26 mouse cellular contexts compared by ENCODE assay signal in the genomic region with DNA sequence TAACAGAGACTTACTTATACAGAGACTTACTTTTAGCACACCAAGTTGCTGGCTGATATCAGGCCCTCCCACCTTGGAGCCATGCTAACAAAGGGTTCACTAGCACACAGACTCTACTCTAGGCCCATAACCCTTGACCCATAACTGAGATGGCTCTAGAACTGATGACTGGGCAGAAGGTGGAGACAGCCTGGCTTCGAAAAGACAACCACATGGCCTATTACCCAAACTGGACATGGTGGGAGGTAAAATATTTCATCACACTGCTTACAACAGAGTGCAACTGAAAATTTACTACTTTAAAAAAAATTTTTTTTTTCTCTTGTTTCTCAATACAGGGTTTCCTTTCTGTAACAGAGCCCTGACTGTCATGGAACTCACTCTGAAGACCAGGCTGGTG. TPM values are rescaled to one million over a fixed set of nuclear protein-coding genes. Genes with fewer than 3 reads are reported as not detected.
DNase-seq lines count a peak whose midpoint lies in the region; ATAC-seq and TF ChIP-seq lines count a peak whose summit lies in the region.
"Had no signal": no experiment of that assay in that cellular context is flagged by ENCODE, and none has a peak within 500 bp of the region (broad histone marks: within the 10 kb centered on the region; RNA-seq: fewer than 3 reads in every experiment).

No protein-coding gene starts in this region.

- 0 out of 2 replicates have a peak, but pooled peaks have one; percentile 38 for ATAC-seq in monocyte, adult 5-6 weeks (replicated peaks; ENCODE audit: insufficient number of reproducible peaks, low FRiP score, low TSS enrichment, poor library complexity, severe bottlenecking)
- ATAC-seq: forebrain, postnatal 0 days; hindbrain, embryonic 16.5 days; midbrain, embryonic 13.5 days; Patski had no signal

- no peak for TF ChIP-seq POLR2A in testis, adult 2 months (IDR thresholded peaks at IDR 0.05; ENCODE audit: control insufficient read depth, low read depth, low read length)

- H3K36me3 ChIP-seq in testis, adult 2 months (ENCODE audit: control insufficient read depth, insufficient read depth, low read length) = no peaks in the 10 kb centered on the region; the same call in none of the 2 replicates

- peak overlapping the region; percentile 14; the same call in 1 of the 2 replicates for H3K27ac ChIP-seq in layer of hippocampus, adult 2 months
- H3K27ac ChIP-seq in testis, adult 2 months (ENCODE audit: control insufficient read depth, insufficient read depth, low read depth, low read length) = no peak overlapping the region
- H3K27ac ChIP-seq in brown adipose tissue, adult 24 weeks (replicated peaks; ENCODE audit: low read depth, low read length) = peak overlapping the region; percentile 54
- H3K27ac ChIP-seq: embryonic facial prominence, embryonic 10.5 days; embryonic facial prominence, embryonic 15.5 days; forebrain, embryonic 12.5 days; heart, embryonic 10.5 days; heart, embryonic 15.5 days; limb, embryonic 10.5 days; limb, embryonic 15.5 days; midbrain, embryonic 13.5 days had no signal

- H3K27me3 ChIP-seq in testis, adult 2 months (ENCODE audit: control insufficient read depth, insufficient read depth, low read length) = no peaks in the 10 kb centered on the region
- H3K27me3 ChIP-seq: embryonic facial prominence, embryonic 15.5 days; forebrain, embryonic 12.5 days; heart, embryonic 15.5 days; limb, embryonic 15.5 days; midbrain, embryonic 13.5 days; Patski had no signal

- DNase-seq in layer of hippocampus, adult 2 months (ENCODE audit: low spot score in 2 of 2) = no peak
- no peak for DNase-seq in layer of hippocampus, adult 18-20 months (ENCODE audit: low spot score in 2 of 2)
- DNase-seq in testis, postnatal 10 days (ENCODE audit: low spot score) = no peak
- DNase-seq in right cerebral cortex, postnatal 36 days (ENCODE audit: low spot score in 2 of 2) = no peak
- no peak for DNase-seq in embryo, embryonic 10.5 days (ENCODE audit: low spot score)
- DNase-seq: adrenal gland, postnatal 36 days; cerebellum, adult 2 months; cerebellum, postnatal 14 days; forebrain, postnatal 0 days; gastrocnemius, postnatal 10 days; heart, adult 11 months; layer of hippocampus, postnatal 36 days; lung, postnatal 10 days had no signal

- H3K4me3 ChIP-seq in layer of hippocampus, adult 2 months = no peak overlapping the region
- peak overlapping the region; percentile 42 for H3K4me3 ChIP-seq in testis, adult 2 months (ENCODE audit: control insufficient read depth, low read depth, low read length)
- H3K4me3 ChIP-seq in brown adipose tissue, adult 24 weeks (ENCODE audit: insufficient read depth, low read depth, low read length) = no peak overlapping the region
- H3K4me3 ChIP-seq: embryonic facial prominence, embryonic 10.5 days; embryonic facial prominence, embryonic 15.5 days; forebrain, embryonic 12.5 days; heart, embryonic 10.5 days; heart, embryonic 15.5 days; limb, embryonic 10.5 days; limb, embryonic 15.5 days; midbrain, embryonic 13.5 days had no signal

- TF ChIP-seq CTCF in layer of hippocampus, adult 2 months (conservative IDR thresholded peaks at IDR 0.05) = no peak
- no peak for TF ChIP-seq CTCF in testis, adult 2 months (IDR thresholded peaks at IDR 0.05; ENCODE audit: control insufficient read depth, insufficient read depth, insufficient replicate concordance, low read depth, low read length)

- H3K4me1 ChIP-seq in testis, adult 2 months (ENCODE audit: control insufficient read depth, insufficient read depth, low read length) = no peaks in the 10 kb centered on the region
- H3K4me1 ChIP-seq in brown adipose tissue, adult 24 weeks (ENCODE audit: control insufficient read depth, insufficient read depth, insufficient read length, low read length) = peaks cover 3% of the 10 kb centered on the region; the same call in 1 of the 2 replicates
- H3K4me1 ChIP-seq: embryonic facial prominence, embryonic 10.5 days; embryonic facial prominence, embryonic 15.5 days; forebrain, embryonic 12.5 days; heart, embryonic 10.5 days; heart, embryonic 15.5 days; limb, embryonic 10.5 days; limb, embryonic 15.5 days; midbrain, embryonic 13.5 days had no signal

RNA-seq across cellular contexts. Expression of gene Rilpl2, which starts 10.4 kb away (rescaled TPM):
- total RNA-seq in layer of hippocampus, adult 2 months (2021) = 10 to 100 TPM; 19.3 TPM
- total RNA-seq in layer of hippocampus, adult 18-20 months (2021) = 10 to 100 TPM; 20.4 to 22.6 TPM
- polyA plus RNA-seq in testis, adult 2 months (2012; rRNA removed) = 19.6 and 20.8 TPM in 2 replicates
- 10.8 and 15.6 TPM in 2 replicates for polyA plus RNA-seq in brown adipose tissue, adult 24 weeks (2012; ENCODE audit: insufficient read depth, insufficient read length, missing spikeins)
- total RNA-seq in monocyte, adult 5-6 weeks (2017) = 47.8 to 86.1 TPM (median 71.4 TPM) in 3 replicates

RNA-seq across cellular contexts. Expression of gene Snrnp35, which starts 15.2 kb away (rescaled TPM):
- 10 to 100 TPM; 25.7 to 25.9 TPM for total RNA-seq in layer of hippocampus, adult 2 months (2021)
- 10 to 100 TPM; 25.3 to 28.7 TPM for total RNA-seq in layer of hippocampus, adult 18-20 months (2021)
- 26.5 and 35.7 TPM in 2 replicates for polyA plus RNA-seq in testis, adult 2 months (2012; rRNA removed)
- polyA plus RNA-seq in brown adipose tissue, adult 24 weeks (2012; ENCODE audit: insufficient read depth, insufficient read length, missing spikeins) = 12.4 and 13.4 TPM in 2 replicates
- 7.4 to 12.5 TPM (median 9.8 TPM) in 3 replicates for total RNA-seq in monocyte, adult 5-6 weeks (2017)

RNA-seq across cellular contexts. Expression of gene Kmt5a, which starts 28.0 kb away (rescaled TPM):
- 10 to 100 TPM; 55.8 to 70.3 TPM for total RNA-seq in layer of hippocampus, adult 2 months (2021)
- total RNA-seq in layer of hippocampus, adult 18-20 months (2021) = 10 to 100 TPM; 66.3 to 73.0 TPM
- 23.4 and 24.9 TPM in 2 replicates for polyA plus RNA-seq in testis, adult 2 months (2012; rRNA removed)
- polyA plus RNA-seq in brown adipose tissue, adult 24 weeks (2012; ENCODE audit: insufficient read depth, insufficient read length, missing spikeins) = 63.9 and 139 TPM in 2 replicates
- 78.3 to 109 TPM (median 102 TPM) in 3 replicates for total RNA-seq in monocyte, adult 5-6 weeks (2017)

RNA-seq across cellular contexts. Expression of gene Sbno1, which starts 42.0 kb away (rescaled TPM):
- 100 to 1,000 TPM; 157 to 166 TPM for total RNA-seq in layer of hippocampus, adult 2 months (2021)
- total RNA-seq in layer of hippocampus, adult 18-20 months (2021) = 100 to 1,000 TPM; 148 to 154 TPM
- 38.8 and 46.6 TPM in 2 replicates for polyA plus RNA-seq in testis, adult 2 months (2012; rRNA removed)
- polyA plus RNA-seq in brown adipose tissue, adult 24 weeks (2012; ENCODE audit: insufficient read depth, insufficient read length, missing spikeins) = 35.5 and 47.6 TPM in 2 replicates
- total RNA-seq in monocyte, adult 5-6 weeks (2017) = 178 to 275 TPM (median 193 TPM) in 3 replicates
